Mouse (Mus musculus) G1E (cell line): ENCODE measurements around the gene Csdc2. TPM values are rescaled to one million over a fixed set of nuclear protein-coding genes. Genes with fewer than 3 reads are reported as not detected.

Experiments
- ATAC-seq: 2 replicates; pipeline ENCODE4 v1.8.0; 2016; ENCODE audit warnings: mild to moderate bottlenecking; ENCODE audit not compliant: insufficient number of reproducible peaks, poor library complexity, low FRiP score, severe bottlenecking; ENCODE audit errors: extremely low read depth
- DNase-seq: peaks from one replicate; pipeline ENCODE4 v3.0.0; 2012; ENCODE audit warnings: low spot score
- H3K27me3 ChIP-seq: 2 replicates; pipeline ENCODE4 v1.6.1; 2012; ENCODE audit warnings: mild to moderate bottlenecking, low read length, inconsistent platforms; ENCODE audit not compliant: insufficient read depth
- H3K36me3 ChIP-seq: replicated peaks from 2 replicates; pipeline ENCODE3; 2012; ENCODE audit warnings: mild to moderate bottlenecking, inconsistent platforms
- H3K4me1 ChIP-seq: 2 replicates; pipeline ENCODE4 v1.6.1; 2012; ENCODE audit warnings: low read depth, low read length, inconsistent platforms, mixed read lengths; ENCODE audit not compliant: insufficient read depth
- H3K4me3 ChIP-seq: 2 replicates; pipeline ENCODE4 v1.5.1; 2012; ENCODE audit warnings: low read depth, mild to moderate bottlenecking, inconsistent platforms, low read length, moderate library complexity, mixed read lengths
- H3K9me3 ChIP-seq: replicated peaks from 2 replicates; pipeline ENCODE4 v1.6.1; 2012; ENCODE audit warnings: inconsistent platforms
- CTCF ChIP-seq: IDR thresholded peaks from 2 replicates; pipeline ENCODE4 v1.5.1; 2012; ENCODE audit warnings: low read depth, low read length, inconsistent platforms, mixed read lengths
- GATA1 ChIP-seq: IDR thresholded peaks from 2 replicates; pipeline ENCODE4 v1.6.1; 2012; ENCODE audit warnings: borderline replicate concordance, low read length, inconsistent platforms, mixed read lengths
- GATA2 ChIP-seq: IDR thresholded peaks from 2 replicates; pipeline ENCODE4 v1.6.1; 2012; ENCODE audit warnings: low read depth, low read length, inconsistent platforms, borderline replicate concordance
- POLR2AphosphoS5 ChIP-seq: IDR thresholded peaks from 2 replicates; pipeline ENCODE4 v1.6.1; 2012; ENCODE audit warnings: low read depth, low read length, inconsistent platforms; ENCODE audit not compliant: insufficient replicate concordance
- TAL1 ChIP-seq: conservative IDR thresholded peaks from 2 replicates; pipeline ENCODE4 v1.6.1; 2012; ENCODE audit warnings: low read depth, low read length, inconsistent platforms, mixed read lengths
- polyA plus RNA-seq: library from polyadenylated mRNA; stranded (reverse); fragments of >175 nt; gene quantifications from 2 replicates; pipeline ENCODE4 v1.2.3, GENCODE M21; 2012
- total RNA-seq, 2 experiments: library from RNA; stranded (forward) in 1 of 2; stranded (reverse) in 1 of 2; fragments of 200-1000 nt in 1 of 2; fragments of >200 nt in 1 of 2; fragmentation: Nextera tagmentation in 1 of 2; gene quantifications; 2 replicates each; pipeline ENCODE4 v1.2.3; 2014 to 2017

Csdc2 gene
- total and polyA plus RNA-seq, 3 experiments = not detected

DNA sequence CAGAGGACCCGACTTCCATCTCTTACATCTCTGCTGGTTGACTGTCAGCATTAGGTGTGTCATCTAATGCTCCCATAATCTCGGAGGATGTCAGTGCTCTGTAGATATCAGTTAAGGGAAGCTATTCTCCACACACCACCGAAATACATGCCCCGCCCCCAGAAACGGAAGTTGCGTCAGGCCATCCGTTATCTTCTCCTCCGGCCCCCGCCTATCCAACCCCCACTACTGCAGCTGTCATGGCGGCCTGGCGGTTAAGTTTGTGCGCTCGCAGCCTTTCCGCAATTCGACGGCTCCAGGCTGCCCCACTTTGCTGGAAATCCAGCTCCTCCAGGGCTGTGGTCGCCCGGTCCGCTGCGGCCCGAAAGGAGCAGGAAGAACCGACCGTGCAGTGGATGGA is 43.8 kb downstream of the Csdc2 start, which contains the start of gene 1700029P11Rik:
1700029P11Rik (plus strand) TSS at position 220 of the 400 bp plus-strand sequence.
- TF ChIP-seq CTCF (no peak), POLR2AphosphoS5 (no peak), TAL1 (no peak), GATA2 (no peak), GATA1 (no peak)
- H3K4me3 ChIP-seq = no peak within 1 kb of the TSS
- H3K4me1 ChIP-seq = peaks cover 8% of the 10 kb centered on the region
- no peaks in the 10 kb centered on the region for H3K36me3 ChIP-seq
- H3K9me3 ChIP-seq = peaks cover 3% of the 10 kb centered on the region
- peaks cover 7% of the 10 kb centered on the region; the same call in 1 of the 2 replicates for H3K27me3 ChIP-seq
- ATAC-seq (no peak), DNase-seq (no peak)

- no peak for DNase-seq
- no peak for ATAC-seq
- H3K36me3 ChIP-seq = no peaks in the 10 kb centered on the region
- peaks cover 7% of the 10 kb centered on the region for H3K4me1 ChIP-seq
- H3K4me3 ChIP-seq = no peak overlapping the region
- TF ChIP-seq GATA1 (no peak), CTCF (no peak), GATA2 (no peak), POLR2AphosphoS5 (no peak), TAL1 (no peak)
- no peaks in the 10 kb centered on the region for H3K9me3 ChIP-seq
- H3K27me3 ChIP-seq = peaks cover 7% of the 10 kb centered on the region; the same call in 1 of the 2 replicates
These were observed 45.6 kb downstream of the Csdc2 start for GRCm38 (mm10) chr15:81982173-81982572.

- DNase-seq (no peak), ATAC-seq (no peak)
- no peak overlapping the region for H3K4me3 ChIP-seq
- H3K27me3 ChIP-seq = 0 out of 2 replicates have a peak, but pooled peaks cover 2% of the 10 kb centered on the region
- peaks cover 19% of the 10 kb centered on the region for H3K4me1 ChIP-seq
- H3K9me3 ChIP-seq = no peaks in the 10 kb centered on the region
- TF ChIP-seq TAL1 = no peak
- TF ChIP-seq CTCF = no peak
- no peak for TF ChIP-seq POLR2AphosphoS5
- no peak for TF ChIP-seq GATA1
- no peak for TF ChIP-seq GATA2
- H3K36me3 ChIP-seq = no peaks in the 10 kb centered on the region
These were observed 49.0 kb downstream of the Csdc2 start for GRCm38 (mm10) chr15:81985267-81986161.

GRCm38 (mm10) chr15:81987646-81988045 is 51.1 kb downstream of the Csdc2 start, which contains the start of gene Xrcc6:
Gene Xrcc6, plus strand, starts transcription at chr15:81987835.
- Histone ChIP-seq H3K4me1 (peaks cover 25% of the 10 kb centered on the region), H3K4me3 (no peak within 1 kb of the TSS), H3K36me3 (peaks cover 12% of the 10 kb centered on the region), H3K9me3 (no peaks in the 10 kb centered on the region), H3K27me3 (0 out of 2 replicates have a peak, but pooled peaks cover 2% of the 10 kb centered on the region)
- DNase-seq = no peak
- no peak for TF ChIP-seq GATA2
- no peak for TF ChIP-seq TAL1
- TF ChIP-seq POLR2AphosphoS5 = no peak
- no peak for TF ChIP-seq GATA1
- TF ChIP-seq CTCF = no peak
- ATAC-seq = no peak

GRCm38 (mm10) chr15:81989371-81990062 is 53.0 kb downstream of the Csdc2 start:
- ATAC-seq (no peak), DNase-seq (peak; percentile 47)
- no peak overlapping the region for H3K4me3 ChIP-seq
- H3K27me3 ChIP-seq = 0 out of 2 replicates have a peak, but pooled peaks cover 2% of the 10 kb centered on the region
- TF ChIP-seq CTCF (peak; percentile 78), GATA1 (no peak)
- H3K9me3 ChIP-seq = peaks cover 4% of the 10 kb centered on the region; the same call in 1 of the 2 replicates
- H3K36me3 ChIP-seq = peaks cover 29% of the 10 kb centered on the region
- H3K4me1 ChIP-seq = peaks cover 23% of the 10 kb centered on the region

DNA sequence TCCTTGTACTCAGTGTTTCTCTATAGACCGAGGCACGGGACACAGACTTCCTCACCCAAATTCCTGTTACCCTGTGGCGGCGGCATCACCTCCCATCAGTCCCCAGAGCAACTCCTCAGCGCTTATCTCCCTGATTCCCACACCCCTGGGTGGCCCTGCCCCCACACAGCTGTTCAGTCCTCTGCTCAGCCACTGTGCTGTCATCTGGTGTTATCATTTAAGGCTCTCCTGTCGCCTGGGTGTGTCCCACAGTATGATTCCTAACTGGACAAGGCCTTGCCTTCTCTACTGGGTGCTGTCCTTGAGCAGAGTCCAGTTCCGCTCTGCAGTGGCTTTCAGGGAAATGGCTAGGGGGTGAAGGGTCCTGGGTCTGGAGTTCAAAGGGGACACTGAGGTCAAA is 54.0 kb downstream of the Csdc2 start:
- ATAC-seq (peak; percentile 57), DNase-seq (no peak)
- peak overlapping the region; percentile 20; the same call in 1 of the 2 replicates for H3K4me3 ChIP-seq

More for the DNA sequence above, 54.0 kb downstream of the Csdc2 start:
- Histone ChIP-seq H3K27me3 (0 out of 2 replicates have a peak, but pooled peaks cover 2% of the 10 kb centered on the region), H3K4me1 (peaks cover 18% of the 10 kb centered on the region), H3K9me3 (peaks cover 4% of the 10 kb centered on the region; the same call in 1 of the 2 replicates), H3K36me3 (peaks cover 39% of the 10 kb centered on the region)
- no peak for TF ChIP-seq POLR2AphosphoS5
- TF ChIP-seq TAL1 = no peak
- TF ChIP-seq GATA2 = no peak
- no peak for TF ChIP-seq GATA1
- no peak for TF ChIP-seq CTCF
